Mouse (Mus musculus) intestine, postnatal 0 days (tissue): Measurements from ENCODE around the gene Ap2b1. TPM values are rescaled to one million over a fixed set of nuclear protein-coding genes. Genes with fewer than 3 reads are reported as not detected.
"Not testable (repeated sequence)": the region's sequence is repeated elsewhere in the genome, so short reads cannot be mapped to it uniquely, and the experiment has no call there.

ENCODE experiments used
- ATAC-seq: fragments of 200-750 bp; cut with Nextera tagmentation; 2 replicates; pipeline ENCODE4 v1.8.0; 2017; ENCODE audit warnings: mild to moderate bottlenecking, moderate TSS enrichment, moderate library complexity
- H3K27ac ChIP-seq: fragments of 300-500 bp; sonication (generic); 2 replicates; pipeline ENCODE4 v1.5.1; 2014; ENCODE audit warnings: mild to moderate bottlenecking, low read depth, low read length, moderate library complexity
- H3K27me3 ChIP-seq: fragments of 300-500 bp; sonication (generic); replicated peaks from 2 replicates; pipeline ENCODE4 v1.6.1; 2014; ENCODE audit warnings: low read length, mixed read lengths; ENCODE audit not compliant: control insufficient read depth, insufficient read depth
- H3K36me3 ChIP-seq: fragments of 300-500 bp; sonication (generic); 2 replicates; pipeline ENCODE4 v1.6.1; 2014; ENCODE audit warnings: mild to moderate bottlenecking, moderate library complexity; ENCODE audit not compliant: control insufficient read depth, insufficient read depth
- H3K4me1 ChIP-seq: fragments of 300-500 bp; sonication (generic); replicated peaks from 2 replicates; pipeline ENCODE4 v1.6.1; 2014; ENCODE audit warnings: antibody characterized with exemption, low read length, mixed read lengths; ENCODE audit not compliant: control insufficient read depth, insufficient read depth
- H3K4me2 ChIP-seq: fragments of 300-500 bp; sonication (generic); replicated peaks from 2 replicates; pipeline ENCODE4 v1.6.1; 2014; ENCODE audit warnings: low read depth, mild to moderate bottlenecking, moderate library complexity
- H3K4me3 ChIP-seq: fragments of 300-500 bp; sonication (generic); 2 replicates; pipeline ENCODE4 v1.5.1; 2014; ENCODE audit warnings: low read depth, low read length
- H3K9ac ChIP-seq: fragments of 300-500 bp; sonication (generic); 2 replicates; pipeline ENCODE4 v1.6.1; 2014; ENCODE audit warnings: mild to moderate bottlenecking, low read depth, low read length
- H3K9me3 ChIP-seq: fragments of 300-500 bp; sonication (generic); 2 replicates; pipeline ENCODE4 v1.6.1; 2016; ENCODE audit warnings: mixed run types; ENCODE audit not compliant: control insufficient read depth
- CTCF ChIP-seq: sonication (generic); IDR thresholded peaks from 2 replicates; pipeline ENCODE4 v1.5.1; 2016; ENCODE audit warnings: low read depth, mild to moderate bottlenecking, control low read depth, antibody characterized with exemption, moderate library complexity
- WGBS: fragments of 180-500 bp; shearing (Covaris S2); extraction: QIAGEN DNeasy Blood & Tissue Kit; methylation state at CpG from one replicate; pipeline ENCODE4 v1.1.7; 2014; 5-methylcytosine and 5-hydroxymethylcytosine counted together
- polyA plus RNA-seq: library from polyadenylated mRNA; unstranded; fragments of >200 nt; fragmentation: Nextera tagmentation; extraction: Ambion mirVana; gene quantifications from 2 replicates; pipeline ENCODE4 v1.2.1, GENCODE M21; 2015

Ap2b1 gene
- polyA plus RNA-seq, 1 experiment from 2014 or later = 20.7 TPM

DNA sequence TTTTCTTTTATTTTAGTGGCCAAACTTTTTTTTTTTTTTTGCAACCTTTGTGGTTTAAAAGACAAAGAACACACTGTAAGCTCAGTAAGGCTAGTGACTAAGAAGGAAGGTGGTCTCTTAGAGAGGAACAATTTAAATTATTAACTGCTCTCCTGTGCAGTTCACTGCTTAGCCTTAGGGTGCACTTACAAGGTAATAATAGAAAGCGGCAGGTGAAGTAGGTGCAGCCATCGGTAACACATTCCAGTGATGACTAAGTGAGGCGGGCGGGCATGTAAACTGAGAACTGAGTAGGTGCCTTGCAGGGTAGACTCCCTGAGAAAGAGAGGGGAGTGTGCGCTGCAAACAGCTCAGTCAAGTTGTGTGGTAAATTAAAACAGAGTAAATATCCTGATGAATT, 4.9 kb downstream of the Ap2b1 start:
- Histone ChIP-seq H3K9ac (no peak overlapping the region), H3K36me3 (0 out of 2 replicates have a peak, but pooled peaks cover 9% of the 10 kb centered on the region), H3K27me3 (no peaks in the 10 kb centered on the region), H3K27ac (no peak overlapping the region), H3K4me1 (peaks cover 2% of the 10 kb centered on the region), H3K4me3 (peak overlapping the region; percentile 74), H3K9me3 (no peaks in the 10 kb centered on the region), H3K4me2 (peak overlapping the region; percentile 63)
- WGBS = 28% methylated on average over 5 of the region's 5 CpGs
- no peak for ATAC-seq
- no peak for TF ChIP-seq CTCF

DNA sequence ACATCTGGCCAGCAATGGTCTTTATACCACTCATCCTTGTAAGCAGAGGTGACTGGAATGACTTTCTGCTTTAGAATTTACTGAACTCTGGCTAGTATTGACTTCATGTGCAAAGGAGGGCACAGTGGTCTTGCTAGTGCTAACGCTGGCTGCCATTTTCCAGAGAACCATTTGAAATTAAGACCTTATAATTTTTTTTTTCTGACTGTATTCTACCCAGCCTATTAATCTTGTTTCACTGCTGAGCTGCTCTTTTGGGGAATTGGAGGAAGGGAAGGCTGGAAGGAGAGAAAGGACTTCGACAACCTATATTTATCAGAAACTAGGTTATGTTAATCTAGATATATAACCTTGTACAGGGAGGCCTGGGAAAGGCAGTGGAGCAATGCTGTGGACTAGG, 5.7 kb downstream of the Ap2b1 start:
- TF ChIP-seq CTCF = no peak
- WGBS = 83% methylated on average over 2 of the region's 2 CpGs
- Histone ChIP-seq H3K9ac (no peak overlapping the region), H3K4me2 (peak overlapping the region; percentile 63; the same call in 1 of the 2 replicates), H3K4me1 (peaks cover 2% of the 10 kb centered on the region), H3K36me3 (0 out of 2 replicates have a peak, but pooled peaks cover 12% of the 10 kb centered on the region), H3K4me3 (no peak overlapping the region), H3K27ac (no peak overlapping the region), H3K9me3 (no peaks in the 10 kb centered on the region), H3K27me3 (no peaks in the 10 kb centered on the region)
- no peak for ATAC-seq

DNA sequence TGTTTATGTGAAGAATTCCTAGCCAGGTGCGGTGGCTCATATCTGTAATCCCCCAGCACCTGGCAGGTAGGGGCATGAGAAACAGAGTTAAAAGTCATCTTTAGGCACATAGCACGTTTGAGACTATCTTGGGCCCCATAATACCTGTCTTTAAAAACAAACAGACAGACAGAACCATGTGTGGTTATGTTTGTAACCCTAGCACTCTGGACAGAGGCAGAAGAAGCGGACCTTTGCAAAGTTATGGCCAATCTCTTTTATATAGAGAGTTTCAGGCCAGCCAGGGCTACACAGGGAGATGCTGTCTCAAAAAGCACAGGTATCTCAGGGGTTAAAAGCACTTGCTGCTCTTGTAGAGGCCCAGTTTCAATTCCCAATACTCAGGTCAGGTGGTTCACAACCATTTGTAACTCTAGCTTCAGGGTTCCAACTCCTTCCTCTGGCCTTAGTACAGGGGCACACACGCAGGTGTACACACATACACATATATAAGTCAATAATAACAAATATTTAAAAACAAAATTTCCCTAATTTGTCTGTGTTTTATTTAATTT, 8.0 kb downstream of the Ap2b1 start:
- no peak for TF ChIP-seq CTCF
- no peak for ATAC-seq
- no peaks in the 10 kb centered on the region for H3K9me3 ChIP-seq
- H3K27ac ChIP-seq = no peak overlapping the region
- WGBS = 74% methylated on average over 4 of the region's 4 CpGs
- no peak overlapping the region for H3K4me3 ChIP-seq
- H3K27me3 ChIP-seq = no peaks in the 10 kb centered on the region
- H3K4me1 ChIP-seq = peaks cover 2% of the 10 kb centered on the region
- no peak overlapping the region for H3K9ac ChIP-seq
- 0 out of 2 replicates have a peak, but pooled peaks cover 12% of the 10 kb centered on the region for H3K36me3 ChIP-seq
- H3K4me2 ChIP-seq = no peak overlapping the region

DNA sequence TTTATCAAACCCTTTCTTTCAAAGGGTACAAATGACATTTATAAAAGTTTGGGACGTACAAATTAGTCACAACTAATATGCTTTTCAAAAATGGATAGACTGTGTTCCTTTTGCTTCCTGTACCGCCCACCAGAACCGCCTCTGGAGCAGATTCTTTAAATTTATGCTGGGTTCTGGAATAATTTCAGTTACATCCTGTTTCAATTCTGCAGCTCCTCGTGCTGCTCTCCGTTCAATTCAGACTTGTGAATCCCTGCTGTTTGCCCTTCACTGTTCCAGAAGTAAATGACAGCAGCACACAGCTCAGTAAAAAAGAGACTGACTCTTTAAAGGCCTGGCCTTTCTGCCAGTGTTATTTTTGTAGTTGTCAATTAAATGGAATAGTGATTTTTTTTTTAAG, 13.6 kb downstream of the Ap2b1 start:
- H3K9me3 ChIP-seq = no peaks in the 10 kb centered on the region
- H3K27ac ChIP-seq = no peak overlapping the region
- no peak for ATAC-seq
- H3K4me2 ChIP-seq = no peak overlapping the region
- peaks cover 21% of the 10 kb centered on the region for H3K36me3 ChIP-seq
- H3K4me3 ChIP-seq = no peak overlapping the region
- no peaks in the 10 kb centered on the region; the same call in 1 of the 2 replicates for H3K4me1 ChIP-seq
- H3K27me3 ChIP-seq = no peaks in the 10 kb centered on the region
- 85% methylated on average over 5 of the region's 5 CpGs for WGBS
- H3K9ac ChIP-seq = no peak overlapping the region
- TF ChIP-seq CTCF = no peak

DNA sequence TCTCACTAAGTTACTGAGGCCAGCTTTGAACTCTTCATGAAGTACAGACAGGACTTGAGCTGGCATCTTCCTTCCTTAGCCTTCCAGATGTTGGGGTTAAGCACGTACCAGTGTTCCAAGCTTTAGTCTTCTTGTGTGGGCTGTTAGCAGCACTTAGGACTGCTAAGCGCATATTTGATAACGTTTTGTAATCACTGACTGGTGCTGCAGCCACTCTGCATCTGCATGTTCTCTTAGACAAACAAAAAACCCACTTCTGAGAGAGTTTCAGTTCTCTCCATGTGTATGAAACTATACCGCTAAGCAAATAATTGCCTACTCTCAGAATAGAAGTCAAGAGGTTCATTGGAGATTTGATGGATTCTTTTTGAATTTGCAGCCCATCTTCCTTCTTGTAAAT, 20.2 kb downstream of the Ap2b1 start:
- peaks cover 39% of the 10 kb centered on the region for H3K36me3 ChIP-seq
- ATAC-seq = no peak
- H3K9ac ChIP-seq = no peak overlapping the region
- no peak overlapping the region for H3K4me2 ChIP-seq
- no peak overlapping the region for H3K4me3 ChIP-seq
- WGBS = 76% methylated on average over 4 of the region's 4 CpGs
- no peak for TF ChIP-seq CTCF
- no peaks in the 10 kb centered on the region for H3K9me3 ChIP-seq
- no peaks in the 10 kb centered on the region for H3K27me3 ChIP-seq
- no peaks in the 10 kb centered on the region for H3K4me1 ChIP-seq
- H3K27ac ChIP-seq = no peak overlapping the region

DNA sequence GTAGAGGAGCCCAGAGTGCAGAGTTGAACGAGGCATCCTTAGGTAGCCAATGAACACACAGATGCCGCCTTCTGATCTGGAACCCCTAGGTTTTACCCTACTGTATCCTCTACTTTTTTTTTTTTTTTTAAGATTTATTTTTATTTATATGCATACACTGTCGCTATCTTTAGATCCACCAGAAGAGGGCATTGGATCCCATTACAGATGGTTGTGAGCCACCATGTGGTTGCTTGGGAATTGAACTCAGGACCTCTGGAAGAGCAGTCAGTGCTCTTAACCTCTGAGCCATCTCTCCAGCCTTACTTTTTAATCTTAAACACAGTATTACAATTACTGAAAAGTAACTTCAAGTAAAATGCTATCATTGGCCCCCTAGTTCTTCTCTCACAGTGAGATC, 27.9 kb downstream of the Ap2b1 start:
- not testable (repeated sequence) for H3K27ac ChIP-seq, H3K9ac ChIP-seq, H3K27me3 ChIP-seq, ATAC-seq, H3K9me3 ChIP-seq, H3K4me1 ChIP-seq, H3K4me2 ChIP-seq, H3K4me3 ChIP-seq
- H3K36me3 ChIP-seq = peaks cover 61% of the 10 kb centered on the region
- peak; percentile 23 for TF ChIP-seq CTCF
- WGBS = 90% methylated on average over 3 of the region's 3 CpGs

DNA sequence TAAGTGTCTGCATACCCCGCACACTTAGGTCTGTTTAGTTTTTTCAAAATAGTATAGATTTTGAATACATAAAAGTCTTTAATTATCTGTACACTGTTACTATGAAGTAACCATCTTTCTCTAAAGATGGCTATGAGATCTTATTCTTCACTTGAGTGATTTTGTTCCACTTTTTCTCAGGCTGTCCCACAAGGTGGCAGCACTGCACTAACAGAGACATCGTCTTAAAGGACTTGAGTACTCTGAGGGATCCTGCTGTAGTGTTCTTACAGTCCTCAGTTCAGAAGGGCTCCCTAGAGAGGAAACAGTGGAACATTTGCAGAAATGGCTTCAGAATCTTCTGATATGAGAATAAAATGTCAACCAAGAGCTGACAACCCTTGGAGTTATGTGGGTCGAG, 28.6 kb downstream of the Ap2b1 start:
- no peak overlapping the region for H3K9ac ChIP-seq
- H3K27ac ChIP-seq = no peak overlapping the region
- no peak overlapping the region for H3K4me3 ChIP-seq
- peak; percentile 77 for TF ChIP-seq CTCF
- no peaks in the 10 kb centered on the region for H3K27me3 ChIP-seq
- ATAC-seq = no peak
- WGBS = 62% methylated on average over 3 of the region's 3 CpGs
- H3K36me3 ChIP-seq = peaks cover 54% of the 10 kb centered on the region
- H3K4me1 ChIP-seq = no peaks in the 10 kb centered on the region
- H3K9me3 ChIP-seq = no peaks in the 10 kb centered on the region
- H3K4me2 ChIP-seq = no peak overlapping the region
